Mouse (Mus musculus) midbrain, embryonic 15.5 days (tissue): Measurements from ENCODE around the gene Rbm42. TPM values are rescaled to one million over a fixed set of nuclear protein-coding genes. Genes with fewer than 3 reads are reported as not detected.

ENCODE experiments used
- ATAC-seq: fragments of 200-750 bp; cut with Nextera tagmentation; replicated peaks from 2 replicates; pipeline ENCODE4 v1.8.0; 2017; ENCODE audit warnings: moderate TSS enrichment
- H3K27ac ChIP-seq: fragments of 300-500 bp; sonication (generic); 2 replicates; pipeline ENCODE4 v1.5.1; 2015; ENCODE audit warnings: mild to moderate bottlenecking, inconsistent platforms
- H3K27me3 ChIP-seq: fragments of 300-500 bp; sonication (generic); replicated peaks from 2 replicates; pipeline ENCODE4 v1.6.1; 2015; ENCODE audit warnings: inconsistent platforms
- H3K36me3 ChIP-seq: fragments of 300-500 bp; sonication (generic); replicated peaks from 2 replicates; pipeline ENCODE4 v1.6.1; 2015; ENCODE audit warnings: inconsistent platforms
- H3K4me1 ChIP-seq: fragments of 300-500 bp; sonication (generic); 2 replicates; pipeline ENCODE4 v1.6.1; 2015; ENCODE audit warnings: inconsistent platforms
- H3K4me2 ChIP-seq: fragments of 300-500 bp; sonication (generic); 2 replicates; pipeline ENCODE4 v1.6.1; 2015; ENCODE audit warnings: inconsistent platforms, mild to moderate bottlenecking, moderate library complexity
- H3K4me3 ChIP-seq: fragments of 300-500 bp; sonication (generic); 2 replicates; pipeline ENCODE4 v1.5.1; 2015; ENCODE audit warnings: mild to moderate bottlenecking, inconsistent platforms
- H3K9ac ChIP-seq: fragments of 300-500 bp; sonication (generic); 2 replicates; pipeline ENCODE4 v1.6.1; 2015; ENCODE audit warnings: mild to moderate bottlenecking, inconsistent platforms
- H3K9me3 ChIP-seq: fragments of 300-500 bp; sonication (generic); 2 replicates; pipeline ENCODE4 v1.6.1; 2016; ENCODE audit warnings: inconsistent platforms
- WGBS: fragments of 180-500 bp; shearing (Covaris S2); methylation state at CpG from one replicate; pipeline ENCODE4 v1.1.7; 2015; ENCODE audit warnings: mixed read lengths; 5-methylcytosine and 5-hydroxymethylcytosine counted together
- polyA plus RNA-seq: library from polyadenylated mRNA; unstranded; fragments of >200 nt; fragmentation: Nextera tagmentation; extraction: Ambion mirVana; gene quantifications from 2 replicates; pipeline ENCODE4 v1.2.1, GENCODE M21; 2015

Rbm42 gene
- polyA plus RNA-seq, 1 experiment from 2014 or later: 145 TPM

DNA sequence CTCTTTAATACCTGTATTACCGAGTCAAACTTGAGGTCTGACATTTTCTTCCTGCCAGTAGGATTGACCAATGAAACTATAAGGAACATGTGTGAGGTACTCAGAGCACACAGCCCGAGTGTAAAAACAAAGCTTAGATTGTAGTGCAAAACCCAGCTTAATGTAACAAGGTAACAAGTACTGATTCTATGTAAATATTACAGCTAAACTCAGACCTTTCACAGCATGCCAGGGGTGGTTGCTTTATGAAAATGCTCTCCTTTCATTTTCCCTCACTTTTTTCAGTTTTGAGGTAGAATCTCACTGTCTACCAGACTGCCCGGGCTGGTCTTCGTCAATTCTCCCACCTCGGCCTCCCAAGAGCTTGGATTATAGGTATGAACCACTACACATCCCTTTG lies 54.0 kb downstream of the Rbm42 start:
- Histone ChIP-seq H3K27ac (no peak overlapping the region), H3K27me3 (no peaks in the 10 kb centered on the region), H3K9me3 (no peaks in the 10 kb centered on the region), H3K4me2 (no peak overlapping the region), H3K4me1 (peaks cover 13% of the 10 kb centered on the region), H3K36me3 (no peaks in the 10 kb centered on the region), H3K4me3 (no peak overlapping the region), H3K9ac (no peak overlapping the region)
- WGBS: 81% methylated on average over 5 of the region's 5 CpGs
- no peak for ATAC-seq

DNA sequence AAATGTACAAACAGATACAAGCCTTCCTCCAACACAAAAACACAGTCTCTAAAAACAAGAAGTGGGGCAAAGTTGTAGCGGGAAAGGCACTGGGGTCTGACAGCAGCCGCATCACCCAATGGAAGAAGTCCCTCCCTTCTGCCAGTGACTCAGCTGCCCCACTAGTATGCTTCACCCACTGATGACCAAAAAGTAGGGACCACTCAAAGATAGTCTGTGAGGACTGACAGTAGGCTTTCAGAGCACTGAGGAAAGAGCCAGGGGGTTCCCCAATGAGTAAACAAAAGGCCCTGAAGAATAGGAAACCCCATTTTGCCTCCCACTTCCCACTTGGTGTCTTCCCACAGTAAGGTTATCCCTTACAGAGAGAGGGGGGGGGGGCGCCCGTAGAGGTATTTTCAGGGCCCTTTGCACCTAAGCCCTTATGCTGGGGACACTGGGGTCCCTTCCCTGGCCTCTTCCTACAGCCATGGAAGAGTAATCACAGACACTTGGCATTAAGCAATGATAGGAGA lies 55.5 kb downstream of the Rbm42 start:
- Histone ChIP-seq H3K4me3 (no peak overlapping the region), H3K4me1 (peaks cover 5% of the 10 kb centered on the region), H3K9me3 (no peaks in the 10 kb centered on the region), H3K9ac (no peak overlapping the region), H3K27me3 (no peaks in the 10 kb centered on the region), H3K4me2 (no peak overlapping the region), H3K27ac (no peak overlapping the region), H3K36me3 (no peaks in the 10 kb centered on the region)
- ATAC-seq: no peak
- 64% methylated on average over 4 of the region's 4 CpGs for WGBS

DNA sequence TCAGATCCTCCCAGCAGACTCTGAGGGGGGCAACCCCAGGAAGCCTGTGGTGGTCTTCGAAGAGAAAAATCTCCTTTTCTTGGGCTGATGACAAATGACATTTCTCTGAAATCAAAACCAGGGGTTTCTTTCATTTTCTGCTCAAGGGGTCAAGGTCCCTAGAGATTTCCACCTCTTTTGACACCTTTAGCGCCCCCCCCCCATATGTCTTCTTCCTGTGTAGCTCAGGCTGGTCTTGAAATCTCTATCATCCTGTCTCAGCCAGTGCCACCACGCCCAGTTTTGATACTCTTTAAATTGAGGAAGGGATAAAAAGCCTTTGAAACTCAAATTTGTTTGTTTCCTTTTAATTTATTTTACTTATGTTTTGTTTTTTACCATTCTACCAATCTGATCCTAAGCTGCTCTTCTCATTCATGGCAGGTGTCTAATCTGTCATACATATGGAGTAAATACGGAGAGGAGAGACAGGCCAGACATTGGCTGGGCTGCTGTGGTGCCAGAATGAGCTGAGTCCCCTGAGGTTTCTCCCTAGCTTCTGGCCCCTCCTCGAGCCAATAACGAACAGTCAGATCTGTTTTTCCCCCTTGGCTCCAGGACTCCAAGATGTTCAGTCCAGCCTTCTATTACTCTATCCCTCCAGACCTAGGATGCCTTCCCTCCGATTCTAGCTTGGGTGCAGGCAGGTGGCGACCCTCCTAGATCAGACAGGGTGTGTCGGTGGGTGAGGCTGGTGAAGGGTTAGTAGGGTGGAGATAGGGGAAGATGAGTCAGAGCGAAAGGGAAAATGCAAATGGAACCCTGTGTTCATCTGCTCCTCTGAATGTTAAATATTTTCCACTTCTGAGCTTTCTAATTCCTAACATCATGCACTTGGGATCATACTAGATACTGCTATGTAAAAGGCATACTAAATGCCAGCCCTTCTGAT lies 56.3 kb downstream of the Rbm42 start:
- ATAC-seq: no peak
- H3K4me3 ChIP-seq: no peak overlapping the region
- H3K9ac ChIP-seq: no peak overlapping the region
- peaks cover 6% of the 10 kb centered on the region for H3K4me1 ChIP-seq
- H3K27me3 ChIP-seq: no peaks in the 10 kb centered on the region
- H3K9me3 ChIP-seq: no peaks in the 10 kb centered on the region
- 64% methylated on average over 10 of the region's 10 CpGs for WGBS
- no peaks in the 10 kb centered on the region for H3K36me3 ChIP-seq
- no peak overlapping the region for H3K27ac ChIP-seq
- H3K4me2 ChIP-seq: no peak overlapping the region

DNA sequence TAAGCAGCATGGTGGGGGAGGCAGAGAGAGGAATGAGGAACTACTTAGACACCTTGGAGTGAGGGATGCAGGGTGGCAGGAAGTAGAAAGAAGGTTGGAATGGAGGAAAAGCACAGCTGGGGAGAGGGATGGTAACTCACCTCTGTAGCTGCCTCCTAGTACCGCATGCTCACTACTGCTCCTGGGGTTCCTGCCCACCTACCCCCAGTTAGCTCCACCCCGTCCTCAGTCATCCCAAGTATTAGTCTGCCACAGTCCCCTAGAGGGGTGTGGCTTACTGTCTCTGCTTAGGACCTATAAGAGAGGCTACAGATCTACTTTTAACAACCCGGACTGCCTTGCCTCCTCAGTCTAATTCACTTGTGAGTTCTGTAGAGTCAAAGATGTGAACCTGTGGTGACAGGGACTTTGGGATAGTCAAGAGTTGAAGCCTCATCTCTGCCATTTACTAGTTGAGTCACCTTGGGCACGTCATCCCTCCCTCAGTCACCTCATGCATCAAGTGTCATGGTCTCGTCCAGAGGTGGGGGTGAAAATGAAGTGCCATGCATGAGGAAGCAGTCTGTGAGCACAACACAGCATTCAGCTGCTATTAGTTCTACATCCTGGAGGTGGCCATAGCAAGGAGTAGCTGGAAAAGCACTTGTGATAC lies 57.2 kb downstream of the Rbm42 start:
- peaks cover 6% of the 10 kb centered on the region for H3K4me1 ChIP-seq
- no peak for ATAC-seq
- H3K4me2 ChIP-seq: no peak overlapping the region
- no peaks in the 10 kb centered on the region for H3K9me3 ChIP-seq
- no peak overlapping the region for H3K27ac ChIP-seq
- no peak overlapping the region for H3K9ac ChIP-seq
- 58% methylated on average over 5 of the region's 5 CpGs for WGBS
- no peak overlapping the region for H3K4me3 ChIP-seq
- H3K36me3 ChIP-seq: no peaks in the 10 kb centered on the region
- H3K27me3 ChIP-seq: no peaks in the 10 kb centered on the region

- Histone ChIP-seq H3K9ac (no peak overlapping the region), H3K4me1 (peaks cover 18% of the 10 kb centered on the region), H3K4me2 (no peak overlapping the region), H3K4me3 (no peak overlapping the region), H3K27ac (no peak overlapping the region), H3K36me3 (no peaks in the 10 kb centered on the region), H3K27me3 (no peaks in the 10 kb centered on the region), H3K9me3 (no peaks in the 10 kb centered on the region)
- WGBS: 32% methylated on average over 4 of the region's 4 CpGs
- no peak for ATAC-seq
Observed at GRCm38 (mm10) chr7:30591605-30591951, 58.5 kb downstream of the Rbm42 start.

Other genes starting within 250 kb of the Rbm42 start
- gene Tyrobp, start 236.6 kb downstream of the Rbm42 start, polyA plus RNA-seq: 27.8 and 36.6 TPM in 2 replicates
- gene Hcst, start 230.5 kb downstream of the Rbm42 start, polyA plus RNA-seq: 0.53 and 0.59 TPM in 2 replicates
- 2.4 and 2.8 TPM in 2 replicates for gene Nfkbid, start 228.6 kb downstream of the Rbm42 start, polyA plus RNA-seq
- 790 and 817 TPM in 2 replicates for gene Aplp1, start 204.8 kb downstream of the Rbm42 start, polyA plus RNA-seq
- 1.3 and 2.7 TPM in 2 replicates for gene Kirrel2, start 192.6 kb downstream of the Rbm42 start, polyA plus RNA-seq
- 0.41 and 0.61 TPM in 2 replicates for gene Nphs1, start 192.0 kb downstream of the Rbm42 start, polyA plus RNA-seq
- gene Prodh2, start 156.7 kb downstream of the Rbm42 start, polyA plus RNA-seq: not detected in 2 replicates
- 144 and 158 TPM in 2 replicates for gene Arhgap33, start 115.3 kb downstream of the Rbm42 start, polyA plus RNA-seq
- 7.8 and 9.9 TPM in 2 replicates for gene Hspb6, start 98.1 kb downstream of the Rbm42 start, polyA plus RNA-seq
- gene Proser3, start 98.0 kb downstream of the Rbm42 start, polyA plus RNA-seq: 7.7 and 9.4 TPM in 2 replicates
- 53.6 and 63.8 TPM in 2 replicates for gene Lin37, start 90.5 kb downstream of the Rbm42 start, polyA plus RNA-seq
- gene U2af1l4, start 87.0 kb downstream of the Rbm42 start, polyA plus RNA-seq: 87.2 and 90.7 TPM in 2 replicates
- 18.5 and 20.7 TPM in 2 replicates for gene Gm49396, start 87.0 kb downstream of the Rbm42 start, polyA plus RNA-seq
- 121 and 123 TPM in 2 replicates for gene Psenen, start 86.7 kb downstream of the Rbm42 start, polyA plus RNA-seq
- gene Igflr1, start 84.9 kb downstream of the Rbm42 start, polyA plus RNA-seq: 8.0 and 8.1 TPM in 2 replicates
- 12.1 and 12.3 TPM in 2 replicates for gene Kmt2b, start 61.6 kb downstream of the Rbm42 start, polyA plus RNA-seq
- 0.36 and 0.41 TPM in 2 replicates for gene Zbtb32, start 51.4 kb downstream of the Rbm42 start, polyA plus RNA-seq
- 0.51 and 0.58 TPM in 2 replicates for gene Upk1a, start 37.5 kb downstream of the Rbm42 start, polyA plus RNA-seq
- 1,061 and 1,083 TPM in 2 replicates for gene Cox6b1, start 24.2 kb downstream of the Rbm42 start, polyA plus RNA-seq
- gene Etv2, start 14.5 kb downstream of the Rbm42 start, polyA plus RNA-seq: not detected in 2 replicates
- 28.1 and 29.7 TPM in 2 replicates for gene Haus5, start 14.7 kb upstream of the Rbm42 start, polyA plus RNA-seq
- gene Pmis2, start 21.3 kb upstream of the Rbm42 start, polyA plus RNA-seq: not detected in 2 replicates
- not detected in 2 replicates for gene 2200002J24Rik, start 48.6 kb upstream of the Rbm42 start, polyA plus RNA-seq
- 1.7 and 1.8 TPM in 2 replicates for gene Atp4a, start 61.9 kb upstream of the Rbm42 start, polyA plus RNA-seq
- 242 and 252 TPM in 2 replicates for gene Tmem147, start 79.2 kb upstream of the Rbm42 start, polyA plus RNA-seq
- gene Gapdhs, start 93.4 kb upstream of the Rbm42 start, polyA plus RNA-seq: 0.72 and 1.6 TPM in 2 replicates
- gene Sbsn, start 101.2 kb upstream of the Rbm42 start, polyA plus RNA-seq: 2.4 and 3.0 TPM in 2 replicates
- gene Dmkn, start 113.4 kb upstream of the Rbm42 start, polyA plus RNA-seq: 1.2 and 3.4 TPM in 2 replicates
- 4.4 TPM in 1 of 2 replicates, not detected in the other for gene Krtdap, start 137.6 kb upstream of the Rbm42 start, polyA plus RNA-seq
- gene Ffar2, start 173.5 kb upstream of the Rbm42 start, polyA plus RNA-seq: not detected in 2 replicates
- gene Ffar3, start 205.9 kb upstream of the Rbm42 start, polyA plus RNA-seq: not detected in 2 replicates
- gene Ffar1, start 211.2 kb upstream of the Rbm42 start, polyA plus RNA-seq: not detected in 2 replicates
- not detected in 2 replicates for gene Cd22, start 230.0 kb upstream of the Rbm42 start, polyA plus RNA-seq